5 mouse cellular contexts compared by ENCODE assay signal in the genomic region with DNA sequence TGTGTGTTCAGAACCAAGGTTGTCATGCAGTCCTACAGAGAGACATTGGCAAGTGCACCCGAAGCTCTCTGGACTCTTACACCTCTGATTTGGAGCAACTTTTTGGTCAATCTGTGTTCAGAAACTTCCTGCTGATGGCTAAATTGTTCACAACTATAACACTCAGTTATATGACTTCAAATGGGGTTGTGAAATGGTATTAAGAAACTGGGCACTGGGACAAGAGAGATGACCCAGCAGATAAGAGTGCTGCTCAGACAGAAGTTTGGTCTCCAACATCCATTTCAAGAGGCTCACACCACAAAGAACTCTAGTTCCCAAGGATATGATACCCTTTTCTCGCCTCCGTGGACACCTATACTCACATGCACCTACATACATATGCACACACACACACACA.
"Had no signal": no experiment of that assay in that cellular context is flagged by ENCODE, and none has a peak within 500 bp of the region (broad histone marks: within the 10 kb centered on the region; RNA-seq: fewer than 3 reads in every experiment).

No protein-coding gene starts in this region.

- DNase-seq: kidney, adult 9 months; kidney, postnatal 36 days; left cerebral cortex, postnatal 4 days; lung, postnatal 4 days; thymus, postnatal 4 days had no signal
